Mouse (Mus musculus) cerebellum, postnatal 25 days (tissue): ENCODE data around the gene Gm2004.
"Not testable (repeated sequence)": the region's sequence is repeated elsewhere in the genome, so short reads cannot be mapped to it uniquely, and the experiment has no call there.

Experiments used
- DNase-seq, 2 experiments: peaks; one replicate each; pipeline ENCODE4 v3.0.0; 2021; ENCODE audit warnings: mixed read lengths in 2 of 2

Gm2004 gene

GRCm38 (mm10) chr2:176149725-176150124, at the start of gene Gm2004:
Gene Gm2004, minus strand, starts transcription at chr2:176149825.
- not testable (repeated sequence) for DNase-seq
